14 mouse cellular contexts compared by ENCODE assay signal in the genomic region with DNA sequence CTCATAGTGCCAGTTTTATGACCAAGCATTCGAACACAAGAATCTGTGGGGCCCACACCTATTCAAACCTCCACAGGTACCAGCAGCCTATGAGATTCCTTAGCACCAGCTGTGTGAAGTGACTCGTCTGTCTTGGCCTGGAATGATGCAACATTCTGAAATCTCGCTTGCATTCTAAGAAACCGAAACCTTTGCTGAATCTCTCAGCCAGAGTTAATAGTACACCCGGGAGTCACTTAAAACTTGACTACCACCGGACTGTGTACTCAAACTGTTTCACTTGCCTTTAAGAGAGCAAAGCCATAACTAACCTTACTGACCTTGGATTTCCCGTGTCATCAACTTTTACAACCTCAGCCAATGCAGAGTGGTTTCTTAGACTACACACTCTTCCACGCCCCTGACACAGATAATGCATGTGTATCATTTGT. TPM values are rescaled to one million over a fixed set of nuclear protein-coding genes. Genes with fewer than 3 reads are reported as not detected.
DNase-seq lines count a peak whose midpoint lies in the region; ATAC-seq and TF ChIP-seq lines count a peak whose summit lies in the region.
"Had no signal": no experiment of that assay in that cellular context is flagged by ENCODE, and none has a peak within 500 bp of the region (broad histone marks: within the 10 kb centered on the region; RNA-seq: fewer than 3 reads in every experiment).

No protein-coding gene starts in this region.

- peak; percentile 24 for DNase-seq in liver, adult 2 months (ENCODE audit: extremely low read depth, low read depth, low spot score)
- DNase-seq in Patski (ENCODE audit: low read depth, low spot score), result no peak
- DNase-seq in mesoderm, embryonic 11.5 days (ENCODE audit: low read depth, low spot score), result peak; percentile 26
- no peak for DNase-seq in hindbrain, embryonic 10.5 days (ENCODE audit: low spot score)
- no peak for DNase-seq in gastrocnemius, postnatal 10 days
- DNase-seq in layer of hippocampus, adult 8-10 months (ENCODE audit: low spot score in 2 of 2), result no peak
- DNase-seq: cerebellum, postnatal 36 days; spleen, adult 18-20 months had no signal

- no peaks in the 10 kb centered on the region for H3K79me2 ChIP-seq in liver, adult 2 months (ENCODE audit: control insufficient read depth, insufficient read depth, low read length)

- no peak for ATAC-seq in liver, embryonic 12.5 days
- peak; percentile 53 for ATAC-seq in Patski
- peak; percentile 43; the same call in 1 of the 2 replicates for ATAC-seq in kidney, embryonic 14.5 days (ENCODE audit: low FRiP score, low TSS enrichment)
- ATAC-seq: activated CD4-positive, CD25-positive, alpha-beta regulatory T cell, adult 4 months; hindbrain, embryonic 16.5 days had no signal

- H3K4me1 ChIP-seq in liver, adult 2 months (ENCODE audit: control insufficient read depth, insufficient read depth, low read length), result no peaks in the 10 kb centered on the region; the same call in 1 of the 2 replicates
- peaks cover 8% of the 10 kb centered on the region; the same call in 1 of the 2 replicates for H3K4me1 ChIP-seq in liver, embryonic 12.5 days
- peaks cover 7% of the 10 kb centered on the region; the same call in 1 of the 2 replicates for H3K4me1 ChIP-seq in kidney, embryonic 14.5 days (ENCODE audit: control insufficient read depth, insufficient read depth, low read length)
- H3K4me1 ChIP-seq in hindbrain, embryonic 10.5 days (replicated peaks), result peaks cover 5% of the 10 kb centered on the region
- H3K4me1 ChIP-seq: heart, embryonic 13.5 days had no signal

- in situ Hi-C loops in Patski (cut with MboI; ENCODE audit: low pct_unique_long_range_greater_than_20kb), result loop anchor here (5.0 kb wide), 1 partner anchor 60 kb away; no protein-coding TSS in a partner anchor

- no peak overlapping the region for H3K27ac ChIP-seq in liver, adult 2 months (replicated peaks; ENCODE audit: insufficient read depth, low read depth, low read length)
- no peak overlapping the region for H3K27ac ChIP-seq in liver, embryonic 12.5 days
- peak overlapping the region; percentile 14; the same call in 1 of the 2 replicates for H3K27ac ChIP-seq in kidney, embryonic 14.5 days (ENCODE audit: low read depth, low read length)
- H3K27ac ChIP-seq in hindbrain, embryonic 10.5 days, result no peak overlapping the region
- H3K27ac ChIP-seq: heart, embryonic 13.5 days; lung, embryonic 15.5 days had no signal

- H3K9ac ChIP-seq in liver, adult 2 months (ENCODE audit: low read depth, low read length), result no peak overlapping the region
- H3K9ac ChIP-seq in liver, embryonic 12.5 days, result no peak overlapping the region
- H3K9ac ChIP-seq in kidney, embryonic 14.5 days (ENCODE audit: low read depth, low read length), result no peak overlapping the region
- H3K9ac ChIP-seq: heart, embryonic 13.5 days; lung, embryonic 15.5 days had no signal

- CTCF ChIA-PET in Patski (lab: Charles Lee), result no interaction called here

- H3K4me2 ChIP-seq in liver, embryonic 12.5 days, result no peak overlapping the region
- H3K4me2 ChIP-seq in kidney, embryonic 14.5 days (replicated peaks; ENCODE audit: low read depth, low read length), result no peak overlapping the region
- H3K4me2 ChIP-seq: heart, embryonic 13.5 days; lung, embryonic 15.5 days had no signal

- no peak overlapping the region for H3K4me3 ChIP-seq in liver, adult 2 months (ENCODE audit: insufficient read depth, low read depth, low read length)
- no peak overlapping the region for H3K4me3 ChIP-seq in liver, embryonic 12.5 days
- no peak overlapping the region for H3K4me3 ChIP-seq in kidney, embryonic 14.5 days (ENCODE audit: low read length)
- H3K4me3 ChIP-seq in hindbrain, embryonic 10.5 days, result no peak overlapping the region
- H3K4me3 ChIP-seq: heart, embryonic 13.5 days; lung, embryonic 15.5 days had no signal

- H3K27me3 ChIP-seq in liver, adult 2 months (ENCODE audit: control insufficient read depth, insufficient read depth, low read length), result no peaks in the 10 kb centered on the region
- no peaks in the 10 kb centered on the region for H3K27me3 ChIP-seq in liver, embryonic 12.5 days (replicated peaks)
- H3K27me3 ChIP-seq in Patski, result no peaks in the 10 kb centered on the region
- no peaks in the 10 kb centered on the region for H3K27me3 ChIP-seq in kidney, embryonic 14.5 days (ENCODE audit: control insufficient read depth, insufficient read depth, low read length)
- no peaks in the 10 kb centered on the region for H3K27me3 ChIP-seq in hindbrain, embryonic 10.5 days (ENCODE audit: insufficient read depth, poor library complexity, severe bottlenecking)
- H3K27me3 ChIP-seq: heart, embryonic 13.5 days; lung, embryonic 15.5 days had no signal

- POLR2A ChIA-PET in Patski (lab: Charles Lee), result interaction anchor here (1.4 kb wide), 1 partner anchor 35 kb away, joined by 3 read pairs; no protein-coding TSS in a partner anchor

- no peaks in the 10 kb centered on the region for H3K36me3 ChIP-seq in liver, adult 2 months (ENCODE audit: control insufficient read depth, insufficient read depth, low read length)
- H3K36me3 ChIP-seq in liver, embryonic 12.5 days, result no peaks in the 10 kb centered on the region
- no peaks in the 10 kb centered on the region for H3K36me3 ChIP-seq in kidney, embryonic 14.5 days (ENCODE audit: control insufficient read depth, insufficient read depth, low read length)
- no peaks in the 10 kb centered on the region for H3K36me3 ChIP-seq in hindbrain, embryonic 10.5 days
- H3K36me3 ChIP-seq: heart, embryonic 13.5 days; lung, embryonic 15.5 days had no signal

- no peak for TF ChIP-seq POLR2A in liver, adult 2 months (IDR thresholded peaks at IDR 0.05; ENCODE audit: extremely low read depth, insufficient read depth, low read length)

- 48% methylated on average over 8 of the region's 8 CpGs for WGBS in liver, adult 2 months
- 62% methylated on average over 8 of the region's 8 CpGs for WGBS in liver, embryonic 12.5 days (ENCODE audit: insufficient replicate concordance)
- WGBS in kidney, embryonic 14.5 days, result 32% methylated on average over 8 of the region's 8 CpGs
- 90% methylated on average over 8 of the region's 8 CpGs for WGBS in hindbrain, embryonic 10.5 days

- no peaks in the 10 kb centered on the region for H3K9me3 ChIP-seq in liver, embryonic 12.5 days (replicated peaks)
- no peaks in the 10 kb centered on the region for H3K9me3 ChIP-seq in kidney, embryonic 14.5 days (ENCODE audit: control insufficient read depth, low read length)
- no peaks in the 10 kb centered on the region for H3K9me3 ChIP-seq in hindbrain, embryonic 10.5 days
- H3K9me3 ChIP-seq: heart, embryonic 13.5 days; lung, embryonic 15.5 days had no signal

- TF ChIP-seq CTCF in liver, adult 2 months (IDR thresholded peaks at IDR 0.05; ENCODE audit: low read depth, low read length), result no peak
- no peak for TF ChIP-seq CTCF in Patski (IDR thresholded peaks at IDR 0.05)

RNA-seq across cellular contexts. Expression of gene Susd1, which starts 14.1 kb away (rescaled TPM):
- total RNA-seq in liver, adult 2 months (2014; rRNA removed), result 9.7 and 14.8 TPM in 2 replicates
- polyA plus RNA-seq in liver, adult 2 months (2012; rRNA removed), result 5.4 and 5.5 TPM in 2 replicates
- 16.1 and 16.2 TPM in 2 replicates for polyA plus RNA-seq in liver, embryonic 12.5 days (2016; fragmentation: Nextera tagmentation; extraction: Ambion mirVana)
- 2.1 TPM for polyA plus RNA-seq in Patski (2021)
- 5.5 and 8.3 TPM in 2 replicates for polyA plus RNA-seq in kidney, embryonic 14.5 days (2014; fragmentation: Nextera tagmentation; extraction: Ambion mirVana)
- 2.0 and 2.1 TPM in 2 replicates for polyA plus RNA-seq in hindbrain, embryonic 10.5 days (2016; fragmentation: Nextera tagmentation; extraction: Ambion mirVana)
- total RNA-seq in gastrocnemius, postnatal 10 days (2021), result 1 to 10 TPM; 1.5 to 1.6 TPM
- 10 to 100 TPM in 2 of 4 experiments, 1 to 10 TPM in 2; 8.3 to 11.1 (median 10.1) TPM for total RNA-seq in layer of hippocampus, adult 8-10 months (2022)

Comparison
In these comparisons a context has a peak if more than half of its experiments do, and no peak if none do; other contexts are left out.
1. DNase-seq: peak in liver, adult 2 months (single experiment) and mesoderm, embryonic 11.5 days (single experiment); none in Patski (single experiment), hindbrain, embryonic 10.5 days (single experiment), gastrocnemius, postnatal 10 days (single experiment) and layer of hippocampus, adult 8-10 months (0 of 2).